Mouse (Mus musculus): ENCODE data around the gene Upk2.
"Not testable (repeated sequence)": the region's sequence is repeated elsewhere in the genome, so short reads cannot be mapped to it uniquely, and the experiment has no call there.

The Upk2 gene

DNA sequence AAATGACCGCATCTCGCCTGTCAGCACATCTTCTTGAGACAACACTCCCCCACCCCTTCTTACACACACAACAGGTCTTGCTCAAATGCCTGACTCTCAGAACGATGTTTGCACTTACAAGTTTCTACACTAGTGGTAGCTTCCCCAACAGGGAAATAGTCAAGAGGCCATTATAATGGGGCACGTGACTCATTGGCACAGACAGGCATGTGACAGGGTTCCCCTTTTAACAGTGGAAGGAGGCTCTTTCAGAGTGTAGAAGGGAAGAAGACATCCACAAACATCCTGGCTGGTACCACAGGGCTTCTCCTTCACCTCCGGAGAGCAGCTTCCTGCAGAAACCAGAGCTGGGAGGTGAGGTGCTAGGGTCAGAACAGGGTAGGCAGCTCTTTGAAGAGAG lies 7.2 kb upstream of the Upk2 start:
- no peak for DNase-seq (ENCODE audit: low spot score)

DNA sequence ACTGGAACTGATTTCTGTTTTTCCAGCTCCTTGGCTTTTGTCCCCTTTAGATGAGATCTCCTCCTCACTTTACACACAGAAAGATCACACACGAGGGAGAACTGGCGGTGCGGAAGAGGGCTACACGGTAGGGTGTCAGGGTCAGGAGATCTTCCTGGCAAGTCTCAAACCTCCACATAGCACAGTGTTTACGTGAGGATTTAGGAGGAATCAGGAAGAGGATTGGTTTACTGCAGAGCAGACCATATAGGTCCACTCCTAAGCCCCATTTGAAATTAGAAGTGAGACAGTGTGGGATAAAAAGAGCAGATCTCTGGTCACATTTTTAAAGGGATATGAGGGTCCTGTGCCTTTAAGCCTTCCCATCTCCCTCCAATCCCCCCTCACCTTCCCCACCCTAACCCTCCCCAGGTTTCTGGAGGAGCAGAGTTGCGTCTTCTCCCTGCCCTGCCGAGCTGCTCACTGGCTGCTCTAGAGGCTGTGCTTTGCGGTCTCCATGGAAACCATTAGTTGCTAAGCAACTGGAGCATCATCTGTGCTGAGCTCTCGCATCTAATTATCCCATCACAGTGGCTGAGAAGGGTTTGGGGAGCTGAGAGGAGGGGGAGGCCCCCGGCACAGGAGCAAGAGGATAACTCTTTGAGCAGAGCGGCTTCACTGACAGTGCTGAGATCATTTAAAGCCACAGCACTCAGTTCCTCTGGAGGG lies 2.4 kb upstream of the Upk2 start:
- DNase-seq (ENCODE audit: low spot score): no peak

DNA sequence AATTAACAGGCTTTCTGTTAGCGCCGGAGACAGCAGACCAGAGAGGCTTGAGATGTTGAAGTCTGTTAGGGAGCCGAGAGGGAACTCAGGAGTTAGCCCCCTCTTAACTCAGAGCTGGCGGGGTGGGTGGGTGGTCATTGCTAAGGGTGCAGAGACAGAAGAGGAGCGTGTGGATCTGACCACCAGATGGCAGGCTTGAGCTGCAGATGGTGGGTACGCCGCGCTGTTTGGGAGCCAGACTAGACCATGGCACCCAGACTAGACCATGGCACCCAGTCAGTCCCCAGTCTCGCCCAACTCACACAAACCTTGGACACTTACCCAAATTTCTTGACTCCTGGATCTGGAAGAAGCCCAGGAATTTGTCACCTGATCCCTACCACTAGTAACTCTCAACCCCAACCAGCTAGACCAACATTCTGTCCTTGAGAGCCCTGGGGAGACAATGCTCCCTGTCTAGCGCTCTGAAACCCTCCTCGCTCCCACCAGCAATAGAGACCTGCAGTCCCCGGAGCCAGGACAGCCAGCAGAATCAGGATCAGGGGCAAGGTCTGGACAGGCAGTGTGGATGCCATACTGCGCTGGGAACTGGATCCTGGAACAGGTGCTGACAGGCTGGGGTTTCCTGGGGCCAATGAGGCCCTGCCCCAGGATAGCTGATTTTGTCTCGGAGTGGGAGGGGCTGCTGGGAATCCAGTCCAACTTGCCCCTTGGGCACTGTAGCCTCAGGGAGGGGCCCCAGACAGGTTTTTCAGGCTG lies 465 bp downstream of the Upk2 start:
- DNase-seq (ENCODE audit: low spot score): peak; percentile 91

DNA sequence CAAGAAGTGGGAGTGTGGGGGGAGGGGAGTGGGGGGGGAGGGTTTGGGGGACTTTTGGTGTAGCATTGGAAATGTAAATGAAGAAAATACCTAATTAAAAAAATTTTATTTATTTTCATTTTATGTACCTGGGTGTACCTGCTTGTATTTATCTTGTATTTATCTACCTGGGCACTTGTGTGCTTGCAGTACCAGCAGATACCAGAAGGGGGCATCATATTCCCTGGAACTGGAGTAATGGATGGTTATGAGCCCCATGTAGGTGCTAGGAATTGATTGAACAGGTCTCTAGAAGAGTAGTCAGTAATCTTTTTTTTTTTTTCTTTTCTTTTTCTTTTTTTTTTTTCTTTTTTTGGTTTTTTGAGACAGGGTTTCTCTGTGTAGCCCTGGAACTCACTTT lies 4.4 kb downstream of the Upk2 start:
- no peak for DNase-seq (ENCODE audit: low spot score)

DNA sequence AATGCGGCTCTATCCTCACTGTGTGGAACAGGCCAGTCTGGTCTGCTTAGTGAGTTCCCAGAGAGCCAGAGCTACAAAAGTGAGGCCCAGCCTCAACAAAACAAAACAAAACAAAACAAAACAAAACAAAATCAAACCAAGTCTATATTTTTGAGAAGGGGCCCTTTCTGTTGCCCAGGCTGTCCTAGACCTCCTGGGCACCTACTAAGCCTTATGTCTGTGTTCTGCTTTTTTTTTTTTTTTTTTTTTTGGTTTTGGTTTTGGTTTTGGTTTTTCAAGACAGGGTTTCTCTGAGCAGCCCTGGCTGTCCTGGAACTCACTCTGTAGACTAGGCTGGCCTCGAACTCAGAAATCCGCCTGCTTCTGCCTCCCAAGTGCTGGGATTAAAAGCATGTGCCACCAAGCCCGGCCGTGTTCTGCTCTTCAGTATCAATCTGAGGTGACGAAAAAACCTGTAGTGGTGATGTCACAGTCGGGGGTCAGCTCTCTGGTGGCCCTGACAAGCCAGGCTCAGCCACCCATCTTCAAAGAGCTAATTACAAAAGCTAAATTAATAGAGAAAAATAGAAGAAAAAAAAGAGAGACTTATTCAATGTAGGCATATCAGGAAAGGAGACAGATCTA lies 10.3 kb downstream of the Upk2 start:
- not testable (repeated sequence) for DNase-seq (ENCODE audit: low spot score)

DNA sequence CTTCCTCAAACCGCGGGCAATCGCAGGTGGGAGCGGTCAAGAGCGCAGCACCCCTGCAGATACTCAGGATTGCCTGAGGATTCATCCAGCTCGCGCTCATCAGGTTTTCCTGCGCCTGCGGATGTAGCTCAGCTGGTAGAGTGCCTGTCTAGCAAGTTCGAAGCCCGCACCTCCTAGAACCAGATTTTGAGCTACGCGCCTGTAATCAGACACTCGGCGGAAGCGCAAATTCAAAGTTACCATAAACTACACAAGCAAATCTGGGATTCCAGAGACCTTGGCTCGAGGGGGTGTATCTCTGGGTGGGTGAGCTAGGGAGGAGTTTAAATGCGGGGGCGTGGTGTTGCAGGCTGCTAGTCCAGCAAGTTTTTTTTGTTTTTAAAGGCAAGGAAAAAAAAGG lies 13.8 kb downstream of the Upk2 start, which contains the start of gene Foxr1:
TSS of gene Foxr1 (minus strand) at position 176 of the 400 bp plus-strand sequence.
- no peak for DNase-seq (ENCODE audit: low spot score)

DNA sequence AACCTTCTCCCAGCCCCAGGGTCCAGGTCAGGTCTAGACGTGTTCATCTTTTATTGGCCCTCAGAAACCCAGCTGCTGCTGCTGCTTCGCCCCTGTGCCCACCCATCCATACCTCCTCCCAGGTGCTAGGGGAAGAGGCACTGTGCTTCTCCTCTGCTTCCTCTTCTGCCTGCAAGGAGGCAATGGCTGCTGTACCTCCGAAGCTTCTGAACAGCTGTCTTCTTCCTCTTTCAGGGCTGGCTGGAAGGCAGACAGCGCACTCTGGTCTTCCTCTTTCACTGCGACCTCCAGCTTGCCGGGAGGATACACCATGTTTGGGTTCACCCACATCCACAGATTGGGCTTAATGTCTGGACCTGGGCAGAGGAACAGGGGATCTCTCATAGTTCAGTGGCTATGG lies 19.0 kb downstream of the Upk2 start:
- no peak for DNase-seq (ENCODE audit: low spot score)

DNA sequence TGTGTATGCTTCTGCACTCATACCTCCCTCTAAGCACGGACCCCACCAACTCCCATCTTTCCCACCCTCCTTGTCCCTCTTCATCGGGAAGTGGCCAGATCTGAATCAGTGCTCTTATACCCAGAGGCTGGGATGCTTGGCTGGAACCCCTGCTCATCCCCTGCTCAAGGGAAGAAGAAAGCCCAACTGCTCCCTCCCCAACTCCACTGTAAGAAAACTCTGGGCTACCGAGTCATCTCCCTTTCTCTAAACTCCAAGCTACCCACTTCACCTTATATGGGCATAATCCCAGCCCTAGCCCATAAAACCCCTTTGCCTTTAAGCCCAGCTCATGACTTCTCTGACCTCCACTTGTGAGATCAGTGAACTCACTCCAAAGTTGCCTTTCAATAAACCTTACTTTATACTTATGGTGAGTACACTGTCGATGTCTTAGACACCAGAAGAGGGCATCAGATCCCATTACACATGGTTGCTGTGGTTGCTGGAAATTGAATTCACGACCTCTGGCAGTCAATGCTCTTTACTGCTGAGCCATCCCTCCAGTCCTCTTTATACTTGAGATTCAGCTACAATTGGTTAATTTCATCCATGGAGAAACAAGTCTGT lies 22.1 kb downstream of the Upk2 start:
- no peak for DNase-seq (ENCODE audit: low spot score)

DNA sequence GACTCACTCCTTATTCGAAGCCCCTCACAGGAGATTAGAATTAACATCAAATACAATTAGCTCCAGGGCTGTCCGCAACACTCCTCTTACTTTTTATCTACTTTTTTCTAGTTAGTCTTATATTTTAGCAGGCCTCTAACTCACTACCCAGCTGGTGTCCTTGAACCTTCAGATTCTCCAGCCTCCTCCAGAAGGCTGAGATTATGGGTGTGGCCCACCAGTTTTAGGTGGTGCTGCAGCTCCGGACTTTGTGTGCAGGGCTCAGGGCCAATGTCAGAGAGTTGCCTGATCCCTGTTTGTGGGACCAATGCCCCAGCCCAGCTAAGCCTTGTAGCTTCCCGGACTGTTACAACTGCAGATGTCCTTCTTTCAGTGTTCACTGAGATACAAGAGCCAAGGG lies 31.2 kb downstream of the Upk2 start:
- no peak for DNase-seq (ENCODE audit: low spot score)

DNA sequence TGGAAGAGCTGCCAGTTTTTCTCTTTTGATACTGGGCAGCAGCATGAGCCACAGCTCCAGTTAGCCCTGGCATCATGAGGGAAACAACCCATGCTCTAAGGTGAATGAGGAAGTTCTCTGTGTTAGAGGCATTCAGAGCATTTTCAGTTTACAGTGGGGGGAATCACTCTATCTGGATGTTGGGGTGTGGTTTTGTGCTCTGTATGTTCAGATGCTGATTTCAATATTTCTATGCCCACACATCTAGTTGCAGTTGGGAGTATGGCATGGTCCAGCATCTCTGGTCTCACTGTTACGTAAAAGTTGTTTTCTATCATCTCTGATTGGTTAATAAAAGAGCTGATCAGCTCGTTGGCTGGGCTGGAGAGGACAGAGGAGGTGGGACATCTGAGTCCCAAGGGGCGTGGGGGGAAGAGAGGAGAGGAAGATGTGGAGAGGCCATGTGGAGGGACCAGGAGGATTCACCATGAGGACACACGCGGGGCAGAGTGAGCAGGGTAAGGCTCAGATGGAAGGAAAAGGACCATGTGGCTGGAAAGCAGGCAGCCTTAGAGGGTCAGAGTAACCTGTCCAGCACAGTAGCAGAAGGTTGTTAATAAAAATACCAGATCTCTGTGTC lies 34.4 kb downstream of the Upk2 start:
- no peak for DNase-seq (ENCODE audit: low spot score)

DNA sequence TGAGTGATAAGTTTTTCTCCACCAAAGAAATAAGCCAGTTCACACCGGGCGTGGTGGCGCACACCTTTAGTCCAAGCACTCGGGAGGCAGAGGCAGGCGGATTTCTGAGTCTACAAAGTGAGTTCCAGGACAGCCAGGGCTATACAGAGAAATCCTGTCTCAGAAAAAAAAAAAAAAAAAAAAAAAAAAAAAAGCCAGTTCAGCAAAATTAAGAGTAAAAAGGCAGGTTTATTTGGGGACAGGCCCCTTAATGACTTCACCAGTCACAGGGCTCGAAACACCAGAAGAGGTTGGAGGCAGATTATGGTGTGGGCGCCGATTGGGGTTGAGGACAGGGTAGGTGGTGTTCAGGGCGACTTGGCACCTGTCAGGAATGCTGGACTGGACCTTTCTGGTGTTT lies 35.0 kb downstream of the Upk2 start:
- not testable (repeated sequence) for DNase-seq (ENCODE audit: low spot score)

DNA sequence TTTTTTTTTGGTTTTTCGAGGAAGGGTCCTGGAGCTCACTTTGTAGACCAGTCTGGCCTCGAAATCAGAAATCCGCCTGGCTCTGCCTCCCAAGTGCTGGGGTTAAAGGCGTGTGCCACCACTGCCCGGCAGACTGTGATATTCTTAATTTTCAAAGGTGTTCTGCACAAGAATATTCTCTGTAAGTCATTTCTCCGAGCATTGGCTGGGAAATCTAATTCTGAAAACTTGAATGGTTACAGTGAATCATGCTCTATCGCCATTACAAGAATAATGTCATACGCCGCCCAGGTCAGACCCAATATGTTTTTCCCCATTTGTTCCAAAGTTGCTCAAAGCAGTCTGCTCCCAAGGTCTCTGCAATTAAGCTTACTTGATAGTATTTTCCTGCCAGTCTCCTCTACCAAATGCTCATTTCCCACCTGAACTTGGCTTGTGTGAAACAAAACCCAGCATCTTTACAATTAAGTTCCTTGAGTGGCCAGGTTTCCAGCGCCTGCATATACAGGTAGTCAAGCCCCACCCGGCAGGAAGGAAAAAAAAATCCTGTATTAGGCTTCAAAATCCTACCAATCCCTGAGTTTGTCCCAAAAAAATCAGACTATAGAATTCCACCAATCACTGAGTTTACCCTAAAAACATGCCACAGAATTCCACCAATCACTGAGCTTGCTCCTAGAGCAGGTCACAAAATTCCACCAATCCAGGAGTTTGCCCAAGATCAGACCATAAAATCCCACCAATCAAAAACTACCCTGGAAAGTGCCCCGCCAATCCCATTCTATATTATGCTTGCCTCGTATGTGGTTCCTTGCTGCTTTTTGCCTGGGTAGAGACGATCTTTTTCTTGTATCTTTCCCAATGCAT lies 36.0 kb downstream of the Upk2 start, which contains the start of gene Ccdc84:
TSS of gene Ccdc84 (minus strand) at position 51 of the 867 bp plus-strand sequence.
- DNase-seq (ENCODE audit: low spot score): no peak

DNA sequence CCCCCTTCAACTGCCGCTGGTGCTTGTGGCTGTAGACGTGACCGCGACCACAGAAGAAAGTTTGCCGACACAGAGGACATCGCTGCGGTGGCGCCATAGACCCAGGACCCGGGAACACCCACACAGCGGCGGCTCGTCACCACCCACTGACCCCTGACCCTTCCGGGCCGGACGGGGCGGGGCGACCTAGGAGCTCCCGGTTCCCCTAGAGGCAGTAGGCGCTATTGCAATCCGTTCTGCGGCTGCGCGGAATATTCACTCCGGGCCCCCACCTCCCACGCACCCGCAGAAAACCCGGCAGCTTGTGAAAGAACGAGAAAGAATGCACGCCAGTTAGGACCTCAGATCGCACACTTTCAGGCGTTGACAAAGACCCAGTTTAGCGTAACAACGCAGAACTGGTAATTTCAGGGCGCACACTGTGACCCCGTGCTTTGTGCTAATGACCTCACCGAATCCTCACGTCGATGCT lies 36.8 kb downstream of the Upk2 start:
- peak; percentile 97 for DNase-seq (ENCODE audit: low spot score)

DNA sequence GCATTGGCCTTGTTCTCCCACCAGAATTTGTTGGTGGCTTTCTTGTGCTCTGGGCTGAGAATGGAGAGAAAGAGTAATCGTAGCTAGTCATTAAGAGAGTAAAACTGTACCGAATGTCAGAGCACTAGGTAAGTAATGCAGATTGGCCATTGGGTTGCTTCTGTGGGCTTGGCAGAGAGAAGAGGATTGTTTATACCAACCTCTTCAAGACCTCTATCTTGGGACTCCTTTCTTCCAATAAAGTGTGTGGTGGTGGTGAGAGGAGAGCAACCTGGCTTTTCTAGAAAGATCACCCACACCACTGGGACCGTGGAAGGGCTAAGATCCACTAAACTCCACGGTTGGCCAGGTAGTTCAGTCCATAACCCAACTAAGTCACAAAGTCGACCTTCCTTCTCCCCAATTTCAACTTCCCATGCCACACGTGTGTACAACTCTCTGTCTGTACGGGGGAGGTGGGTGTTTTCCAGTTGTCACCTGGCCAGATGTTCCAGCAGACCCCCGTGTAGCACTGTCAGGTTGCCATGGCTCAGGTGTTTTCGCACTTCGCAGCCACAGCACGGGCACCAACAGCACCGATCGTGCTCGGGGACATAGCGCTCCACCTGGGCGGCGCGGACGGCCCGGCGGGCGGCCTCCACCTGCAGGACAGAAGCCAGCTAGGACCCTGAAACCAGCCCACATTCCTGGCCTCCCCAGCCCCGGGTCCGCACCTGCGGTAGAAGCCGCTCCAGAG lies 37.5 kb downstream of the Upk2 start:
- DNase-seq (ENCODE audit: low spot score): no peak

DNA sequence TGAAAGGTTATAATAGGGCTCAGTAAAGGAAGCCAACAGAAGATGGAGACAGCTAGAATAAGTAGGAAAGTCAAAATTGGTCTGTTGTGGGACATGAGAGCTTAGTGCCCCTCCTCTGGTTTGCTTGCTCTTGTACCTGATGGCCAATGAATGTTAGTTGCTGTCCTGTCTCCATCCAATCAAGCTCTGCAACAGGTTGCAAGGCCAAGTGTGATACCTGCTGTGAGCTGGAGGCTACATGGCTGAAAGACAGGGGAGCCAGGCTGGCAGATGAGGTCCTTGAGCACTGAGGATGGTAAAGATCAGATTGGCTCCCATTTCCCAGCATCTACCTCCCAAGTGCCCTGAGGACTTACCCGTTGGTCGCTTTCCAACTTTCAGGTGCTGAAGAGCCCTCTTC lies 42.0 kb downstream of the Upk2 start:
- DNase-seq (ENCODE audit: low spot score): no peak

DNA sequence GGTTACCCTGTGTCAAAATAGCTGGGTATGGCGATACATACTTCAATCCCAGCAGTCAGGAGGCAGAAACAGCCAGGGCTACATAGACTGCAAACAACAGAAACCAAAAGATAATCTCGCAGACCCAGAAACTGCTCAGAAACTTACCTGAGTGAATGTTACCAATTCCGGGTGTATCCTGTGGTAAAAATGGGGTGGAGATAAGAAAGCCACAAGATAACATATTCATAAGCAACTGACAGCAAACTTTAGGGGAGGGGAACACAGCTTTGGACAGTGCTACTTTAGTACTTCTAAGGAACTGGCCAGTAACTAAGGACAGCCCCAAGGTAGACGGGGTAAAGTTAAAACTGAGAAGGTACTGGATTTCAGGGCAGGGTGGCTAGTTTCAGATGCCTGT lies 42.5 kb downstream of the Upk2 start:
- DNase-seq (ENCODE audit: low spot score): no peak

DNA sequence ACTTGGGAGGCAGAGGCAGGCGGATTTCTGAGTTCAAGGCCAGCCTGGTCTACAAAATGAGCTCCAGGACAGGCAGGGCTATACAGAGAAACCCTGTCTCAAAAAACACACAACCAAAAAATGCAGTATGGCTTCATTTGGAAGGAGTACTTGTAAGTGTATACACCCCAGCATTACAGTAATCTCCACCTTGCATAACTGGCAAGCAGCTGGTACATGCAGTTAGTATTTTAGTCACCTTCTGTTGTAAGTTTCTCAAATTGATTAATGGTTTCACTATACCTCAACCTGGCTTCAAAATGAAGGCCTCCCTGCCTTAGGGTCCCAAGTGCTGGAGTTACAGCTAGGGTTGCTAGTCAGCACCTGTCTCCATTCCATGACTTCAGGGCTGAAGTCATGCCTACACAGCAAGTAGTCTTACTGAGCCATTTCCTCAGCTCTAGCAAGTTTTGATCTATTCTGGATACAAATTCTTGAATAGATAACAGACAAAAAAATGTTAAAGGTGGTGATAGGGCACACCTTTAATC lies 43.1 kb downstream of the Upk2 start:
- DNase-seq (ENCODE audit: low spot score): no peak

DNA sequence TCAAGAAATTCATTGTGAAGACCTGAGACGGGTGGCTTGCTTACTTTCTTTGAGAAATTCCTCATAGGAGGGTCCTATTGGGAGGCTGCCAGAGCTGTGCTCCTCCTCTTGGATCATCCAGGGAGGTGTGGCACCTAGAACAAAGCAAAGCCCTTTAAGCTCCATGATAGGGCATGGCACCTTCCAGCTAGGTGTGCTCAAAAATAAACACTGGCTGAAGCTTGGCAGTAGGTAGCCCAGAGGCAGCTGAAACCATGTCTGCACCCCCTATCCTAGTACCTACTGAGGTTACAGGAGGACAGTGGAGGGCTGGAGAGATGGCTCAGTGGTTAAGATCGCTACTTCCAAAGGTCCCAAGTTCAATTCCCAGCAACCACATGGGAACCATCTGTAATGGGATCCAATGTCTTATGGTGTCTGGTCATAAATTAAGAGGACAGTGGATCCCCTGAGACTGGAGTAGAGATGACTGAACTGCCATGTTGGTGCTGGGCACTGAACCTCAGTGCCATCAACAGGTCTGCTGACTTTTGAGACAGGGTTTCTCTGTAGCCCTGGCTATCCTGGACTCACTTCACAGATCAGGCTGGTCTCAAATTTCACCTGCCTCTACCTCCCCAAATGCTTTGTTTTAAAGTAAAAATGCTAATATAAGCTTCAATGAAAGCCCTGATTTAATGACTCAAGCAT lies 44.0 kb downstream of the Upk2 start:
- DNase-seq (ENCODE audit: low spot score): no peak

DNA sequence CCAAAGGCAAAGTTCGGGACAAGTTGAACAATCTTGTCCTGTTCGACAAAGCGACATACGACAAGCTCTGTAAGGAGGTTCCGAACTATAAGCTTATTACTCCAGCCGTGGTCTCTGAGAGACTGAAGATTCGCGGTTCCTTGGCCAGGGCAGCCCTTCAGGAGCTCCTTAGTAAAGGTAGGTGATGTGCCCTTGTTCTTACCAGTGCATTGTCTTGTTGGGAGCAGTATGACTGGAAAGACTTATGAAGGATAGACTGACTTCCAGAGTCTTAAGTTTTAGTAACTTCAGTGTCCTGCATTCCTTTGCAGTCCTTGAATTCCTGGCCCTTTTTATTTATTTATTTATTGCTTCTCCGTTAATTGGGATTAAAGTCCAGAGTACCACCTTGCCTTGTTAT lies 46.1 kb downstream of the Upk2 start:
- DNase-seq (ENCODE audit: low spot score): not testable (repeated sequence)

DNA sequence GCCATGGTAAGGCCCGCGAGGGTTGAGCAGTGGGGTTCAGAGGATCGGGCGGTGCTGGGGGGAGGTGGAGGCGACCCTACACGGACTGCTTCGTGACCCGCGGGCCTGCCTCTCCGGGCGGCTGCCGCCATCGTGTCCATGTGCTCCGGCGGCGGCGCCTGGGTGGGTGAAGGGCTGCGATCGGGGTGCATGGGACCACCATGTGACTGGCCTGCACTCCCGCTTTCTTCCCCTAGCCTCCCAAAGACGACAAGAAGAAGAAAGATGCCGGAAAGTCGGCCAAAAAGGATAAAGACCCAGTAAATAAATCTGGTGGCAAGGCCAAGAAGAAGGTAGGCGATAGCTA lies 47.1 kb downstream of the Upk2 start:
- no peak for DNase-seq (ENCODE audit: low spot score)
